ENCODE assay signal across 8 mouse cellular contexts in the genomic region with DNA sequence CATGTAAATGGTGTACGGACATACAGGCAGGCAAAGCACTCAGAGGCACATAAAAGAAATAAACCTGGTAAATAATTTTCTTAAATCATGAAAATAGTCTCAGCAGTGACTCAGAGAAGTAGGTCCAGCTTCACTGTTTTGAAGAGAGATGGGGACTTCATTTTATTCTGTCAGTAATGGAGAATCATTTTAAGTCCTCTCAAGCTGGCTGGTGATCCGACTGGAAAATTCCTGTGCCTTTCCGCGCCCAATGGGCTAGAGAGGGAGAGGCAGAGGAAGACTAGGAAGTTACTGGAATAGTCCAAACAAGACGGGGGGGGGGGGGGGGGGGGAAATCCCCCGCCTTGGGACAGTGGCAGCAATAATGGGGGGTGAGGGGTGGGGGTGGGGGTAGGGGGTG. TPM values are rescaled to one million over a fixed set of nuclear protein-coding genes. Genes with fewer than 3 reads are reported as not detected.
A peak's percentile ranks its signal among the peaks of the same experiment; 100 is the strongest.
DNase-seq lines count a peak whose midpoint lies in the region; ATAC-seq and TF ChIP-seq lines count a peak whose summit lies in the region.

No protein-coding gene starts in this region.

- DNase-seq in forebrain, embryonic 10.5 days (ENCODE audit: extremely low spot score, low spot score): no peak
- no peak for DNase-seq in liver, embryonic 11.5 days (ENCODE audit: low spot score)
- no peak for DNase-seq in liver, postnatal 0 days
- DNase-seq in midbrain, embryonic 14.5 days: no peak
- no peak for DNase-seq in ovary, adult 18-20 months (ENCODE audit: low spot score)
- no peak for DNase-seq in layer of hippocampus, adult 9-10 months (ENCODE audit: low spot score)

- no peak for ATAC-seq in forebrain, embryonic 15.5 days (replicated peaks)
- no peak for ATAC-seq in liver, embryonic 11.5 days (replicated peaks; ENCODE audit: low FRiP score)
- no peak for ATAC-seq in liver, postnatal 0 days
- ATAC-seq in intestine, postnatal 0 days: no peak
- no peak for ATAC-seq in midbrain, embryonic 14.5 days (ENCODE audit: low FRiP score, low TSS enrichment)

- no peak for TF ChIP-seq CTCF in liver, postnatal 0 days (IDR thresholded peaks at IDR 0.05; ENCODE audit: low read depth)
- TF ChIP-seq CTCF in intestine, postnatal 0 days (IDR thresholded peaks at IDR 0.05; ENCODE audit: low read depth): no peak

- no peak overlapping the region for H3K9ac ChIP-seq in forebrain, embryonic 15.5 days (replicated peaks)
- H3K9ac ChIP-seq in liver, embryonic 11.5 days (ENCODE audit: low read depth, low read length): no peak overlapping the region
- H3K9ac ChIP-seq in liver, postnatal 0 days (replicated peaks): no peak overlapping the region
- H3K9ac ChIP-seq in intestine, postnatal 0 days (ENCODE audit: low read depth, low read length): no peak overlapping the region
- H3K9ac ChIP-seq in midbrain, embryonic 14.5 days (replicated peaks; ENCODE audit: low read length): 0 out of 2 replicates have a peak overlapping the region, but pooled peaks have one; percentile 17

- peaks cover 40% of the 10 kb centered on the region for H3K4me1 ChIP-seq in forebrain, embryonic 10.5 days
- H3K4me1 ChIP-seq in forebrain, embryonic 15.5 days: peaks cover 23% of the 10 kb centered on the region
- H3K4me1 ChIP-seq in liver, embryonic 11.5 days (replicated peaks; ENCODE audit: control insufficient read depth, insufficient read depth, low read length): peaks cover 12% of the 10 kb centered on the region
- peaks cover 8% of the 10 kb centered on the region for H3K4me1 ChIP-seq in liver, postnatal 0 days (ENCODE audit: insufficient read depth)
- H3K4me1 ChIP-seq in intestine, postnatal 0 days (replicated peaks; ENCODE audit: control insufficient read depth, insufficient read depth, low read length): no peaks in the 10 kb centered on the region; the same call in 1 of the 2 replicates
- peaks cover 19% of the 10 kb centered on the region for H3K4me1 ChIP-seq in midbrain, embryonic 14.5 days (ENCODE audit: control insufficient read depth, insufficient read depth, low read length)

- H3K36me3 ChIP-seq in forebrain, embryonic 10.5 days (replicated peaks): 0 out of 2 replicates have a peak, but pooled peaks cover 4% of the 10 kb centered on the region
- no peaks in the 10 kb centered on the region for H3K36me3 ChIP-seq in forebrain, embryonic 15.5 days
- H3K36me3 ChIP-seq in liver, embryonic 11.5 days (ENCODE audit: control insufficient read depth, insufficient read depth, low read length): no peaks in the 10 kb centered on the region; the same call in 1 of the 2 replicates
- H3K36me3 ChIP-seq in liver, postnatal 0 days (replicated peaks; ENCODE audit: insufficient read depth, low read length): no peaks in the 10 kb centered on the region
- H3K36me3 ChIP-seq in intestine, postnatal 0 days (ENCODE audit: control insufficient read depth, insufficient read depth): 0 out of 2 replicates have a peak, but pooled peaks cover 4% of the 10 kb centered on the region
- H3K36me3 ChIP-seq in midbrain, embryonic 14.5 days (ENCODE audit: control insufficient read depth, insufficient read depth, low read length): no peaks in the 10 kb centered on the region

- H3K4me2 ChIP-seq in forebrain, embryonic 15.5 days (replicated peaks): no peak overlapping the region
- peak overlapping the region; percentile 52; the same call in 1 of the 2 replicates for H3K4me2 ChIP-seq in liver, embryonic 11.5 days
- H3K4me2 ChIP-seq in liver, postnatal 0 days (ENCODE audit: low read depth, low read length): no peak overlapping the region
- H3K4me2 ChIP-seq in intestine, postnatal 0 days (replicated peaks; ENCODE audit: low read depth): peak overlapping the region; percentile 58
- peak overlapping the region; percentile 44; the same call in 1 of the 2 replicates for H3K4me2 ChIP-seq in midbrain, embryonic 14.5 days (ENCODE audit: low read length)

- H3K27ac ChIP-seq in forebrain, embryonic 10.5 days: peak overlapping the region; percentile 76; the same call in 1 of the 2 replicates
- H3K27ac ChIP-seq in forebrain, embryonic 15.5 days (replicated peaks): no peak overlapping the region; the same call in 1 of the 2 replicates
- no peak overlapping the region for H3K27ac ChIP-seq in liver, embryonic 11.5 days (ENCODE audit: low read depth, low read length)
- H3K27ac ChIP-seq in liver, postnatal 0 days (ENCODE audit: low read depth): no peak overlapping the region
- no peak overlapping the region for H3K27ac ChIP-seq in intestine, postnatal 0 days (ENCODE audit: low read depth, low read length)
- peak overlapping the region; percentile 65 for H3K27ac ChIP-seq in midbrain, embryonic 14.5 days (replicated peaks; ENCODE audit: low read depth, low read length)

- WGBS in forebrain, embryonic 10.5 days: 21% methylated on average over 5 of the region's 6 CpGs
- WGBS in forebrain, embryonic 15.5 days: 27% methylated on average over 4 of the region's 6 CpGs
- WGBS in liver, embryonic 11.5 days: 41% methylated on average over 4 of the region's 6 CpGs
- 33% methylated on average over 4 of the region's 6 CpGs for WGBS in liver, postnatal 0 days (ENCODE audit: insufficient replicate concordance)
- 13% methylated on average over 4 of the region's 6 CpGs for WGBS in intestine, postnatal 0 days
- 12% methylated on average over 5 of the region's 6 CpGs for WGBS in midbrain, embryonic 14.5 days

- no peaks in the 10 kb centered on the region for H3K9me3 ChIP-seq in forebrain, embryonic 10.5 days
- no peaks in the 10 kb centered on the region for H3K9me3 ChIP-seq in forebrain, embryonic 15.5 days
- no peaks in the 10 kb centered on the region for H3K9me3 ChIP-seq in liver, embryonic 11.5 days (ENCODE audit: control insufficient read depth, low read length)
- H3K9me3 ChIP-seq in liver, postnatal 0 days (ENCODE audit: low read length): no peaks in the 10 kb centered on the region
- H3K9me3 ChIP-seq in intestine, postnatal 0 days (ENCODE audit: control insufficient read depth): no peaks in the 10 kb centered on the region
- no peaks in the 10 kb centered on the region for H3K9me3 ChIP-seq in midbrain, embryonic 14.5 days (ENCODE audit: control insufficient read depth, low read length)

- H3K4me3 ChIP-seq in forebrain, embryonic 10.5 days: peak overlapping the region; percentile 43
- no peak overlapping the region for H3K4me3 ChIP-seq in forebrain, embryonic 15.5 days
- no peak overlapping the region for H3K4me3 ChIP-seq in liver, embryonic 11.5 days (ENCODE audit: low read depth, low read length)
- no peak overlapping the region for H3K4me3 ChIP-seq in liver, postnatal 0 days (ENCODE audit: low read depth, low read length)
- H3K4me3 ChIP-seq in intestine, postnatal 0 days (ENCODE audit: low read depth, low read length): no peak overlapping the region
- H3K4me3 ChIP-seq in midbrain, embryonic 14.5 days (replicated peaks; ENCODE audit: low read depth, low read length): no peak overlapping the region

- peaks cover 8% of the 10 kb centered on the region for H3K27me3 ChIP-seq in forebrain, embryonic 10.5 days (ENCODE audit: poor library complexity, severe bottlenecking)
- H3K27me3 ChIP-seq in forebrain, embryonic 15.5 days: no peaks in the 10 kb centered on the region
- H3K27me3 ChIP-seq in liver, embryonic 11.5 days (replicated peaks; ENCODE audit: control insufficient read depth, insufficient read depth, low read length): no peaks in the 10 kb centered on the region
- H3K27me3 ChIP-seq in liver, postnatal 0 days (ENCODE audit: insufficient read depth, low read length): no peaks in the 10 kb centered on the region
- no peaks in the 10 kb centered on the region for H3K27me3 ChIP-seq in intestine, postnatal 0 days (replicated peaks; ENCODE audit: control insufficient read depth, insufficient read depth, low read length)
- H3K27me3 ChIP-seq in midbrain, embryonic 14.5 days (ENCODE audit: control insufficient read depth, insufficient read depth, low read length): no peaks in the 10 kb centered on the region

- TF ChIP-seq EP300 in liver, postnatal 0 days (IDR thresholded peaks at IDR 0.05; ENCODE audit: low read depth): no peak

RNA-seq across cellular contexts. Expression of a gene that starts 5.1 kb away (rescaled TPM):
- 20.3 and 21.0 TPM in 2 replicates for polyA plus RNA-seq in forebrain, embryonic 10.5 days (2016; fragmentation: Nextera tagmentation; extraction: Ambion mirVana)
- 22.9 and 23.1 TPM in 2 replicates for polyA plus RNA-seq in forebrain, embryonic 15.5 days (2015; fragmentation: Nextera tagmentation; extraction: Ambion mirVana)
- polyA plus RNA-seq in liver, embryonic 11.5 days (2014; fragmentation: Nextera tagmentation; extraction: Ambion mirVana): 8.4 and 10.2 TPM in 2 replicates
- polyA plus RNA-seq in liver, postnatal 0 days (2015; fragmentation: Nextera tagmentation; extraction: Ambion mirVana): 5.3 and 6.3 TPM in 2 replicates
- 7.3 and 9.5 TPM in 2 replicates for polyA plus RNA-seq in intestine, postnatal 0 days (2015; fragmentation: Nextera tagmentation; extraction: Ambion mirVana)
- 26.4 and 51.8 TPM in 2 replicates for polyA plus RNA-seq in midbrain, embryonic 14.5 days (2014; fragmentation: Nextera tagmentation; extraction: Ambion mirVana)

RNA-seq across cellular contexts. Expression of a gene that starts 37.9 kb away (rescaled TPM):
- 0.05 TPM in 1 of 2 replicates, not detected in the other for polyA plus RNA-seq in forebrain, embryonic 10.5 days (2016; fragmentation: Nextera tagmentation; extraction: Ambion mirVana)
- 0.06 TPM in 1 of 2 replicates, not detected in the other for polyA plus RNA-seq in forebrain, embryonic 15.5 days (2015; fragmentation: Nextera tagmentation; extraction: Ambion mirVana)
- 0.47 TPM in 1 of 2 replicates, not detected in the other for polyA plus RNA-seq in liver, embryonic 11.5 days (2014; fragmentation: Nextera tagmentation; extraction: Ambion mirVana)
- polyA plus RNA-seq in liver, postnatal 0 days (2015; fragmentation: Nextera tagmentation; extraction: Ambion mirVana): 0.32 and 0.55 TPM in 2 replicates
- polyA plus RNA-seq in intestine, postnatal 0 days (2015; fragmentation: Nextera tagmentation; extraction: Ambion mirVana): 0.21 and 0.25 TPM in 2 replicates
- polyA plus RNA-seq in midbrain, embryonic 14.5 days (2014; fragmentation: Nextera tagmentation; extraction: Ambion mirVana): 0.11 TPM in 1 of 2 replicates, not detected in the other

Comparison
In these comparisons a context has a peak if more than half of its experiments do, and no peak if none do; other contexts are left out.
1. H3K27ac ChIP-seq: peak in forebrain, embryonic 10.5 days (single experiment) and midbrain, embryonic 14.5 days (single experiment); none in forebrain, embryonic 15.5 days (single experiment), liver, embryonic 11.5 days (single experiment), liver, postnatal 0 days (single experiment) and intestine, postnatal 0 days (single experiment).
2. H3K4me2 ChIP-seq: peak in liver, embryonic 11.5 days (single experiment), intestine, postnatal 0 days (single experiment) and midbrain, embryonic 14.5 days (single experiment); none in forebrain, embryonic 15.5 days (single experiment) and liver, postnatal 0 days (single experiment).